Mouse (Mus musculus) ovary, adult 18-20 months (tissue): ENCODE measurements around the gene Pacrg.

Experiments
- DNase-seq: peaks from one replicate; pipeline ENCODE4 v3.0.0; 2022; ENCODE audit warnings: low spot score, mixed read lengths

Pacrg gene

GRCm38 (mm10) chr17:10406311-10406710 lies 433.8 kb downstream of the Pacrg start:
- DNase-seq = no peak

DNA sequence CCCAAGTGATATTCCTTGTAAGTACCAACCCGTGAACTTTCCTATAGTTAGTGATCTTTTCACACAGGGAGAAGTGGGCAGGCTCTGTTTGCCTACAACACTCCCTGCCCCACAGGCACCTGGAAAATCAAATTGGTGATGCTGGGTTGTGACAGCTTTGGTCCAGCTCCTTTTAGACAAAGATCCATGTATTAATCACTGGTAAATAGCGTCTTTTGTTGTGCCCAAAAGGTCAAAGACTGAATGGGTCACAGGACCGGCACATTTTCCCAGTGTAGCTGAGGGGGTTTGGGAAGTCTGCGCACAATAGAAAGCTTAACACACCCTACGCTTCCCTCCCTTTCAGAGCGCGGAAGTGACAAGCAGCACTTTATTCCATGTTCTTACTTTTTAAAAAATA lies 434.2 kb downstream of the Pacrg start:
- no peak for DNase-seq

GRCm38 (mm10) chr17:10403186-10403585 lies 436.9 kb downstream of the Pacrg start:
- DNase-seq = no peak

DNA sequence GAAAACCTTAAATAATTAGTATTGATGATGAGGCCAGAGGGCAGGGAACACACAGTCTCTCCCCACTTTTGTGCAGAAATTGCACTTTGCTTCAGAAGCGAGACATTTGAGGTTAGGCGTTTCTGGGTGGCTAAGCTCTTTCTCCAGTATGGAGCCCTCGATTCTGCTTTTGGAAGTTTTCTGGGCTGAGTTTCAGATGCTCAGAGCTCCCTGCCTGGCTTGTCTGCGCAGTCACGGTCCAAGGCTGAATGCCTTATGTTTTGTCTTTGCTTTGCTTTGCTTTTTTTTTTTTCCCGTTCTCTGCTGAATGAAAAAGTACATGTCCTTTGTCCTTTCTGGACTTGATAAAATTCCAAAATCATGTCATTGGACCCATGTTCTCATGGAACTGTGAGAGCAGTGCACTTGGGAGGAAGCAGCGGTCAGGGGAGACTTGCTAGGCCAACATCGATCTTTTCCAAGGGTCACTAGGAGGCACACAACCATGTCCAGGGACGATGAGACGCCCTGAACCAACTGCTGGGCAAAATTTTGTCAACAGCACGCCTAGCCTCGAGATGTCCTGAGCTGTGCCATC lies 438.0 kb downstream of the Pacrg start:
- no peak for DNase-seq

GRCm38 (mm10) chr17:10401529-10401928 lies 438.6 kb downstream of the Pacrg start:
- no peak for DNase-seq

DNA sequence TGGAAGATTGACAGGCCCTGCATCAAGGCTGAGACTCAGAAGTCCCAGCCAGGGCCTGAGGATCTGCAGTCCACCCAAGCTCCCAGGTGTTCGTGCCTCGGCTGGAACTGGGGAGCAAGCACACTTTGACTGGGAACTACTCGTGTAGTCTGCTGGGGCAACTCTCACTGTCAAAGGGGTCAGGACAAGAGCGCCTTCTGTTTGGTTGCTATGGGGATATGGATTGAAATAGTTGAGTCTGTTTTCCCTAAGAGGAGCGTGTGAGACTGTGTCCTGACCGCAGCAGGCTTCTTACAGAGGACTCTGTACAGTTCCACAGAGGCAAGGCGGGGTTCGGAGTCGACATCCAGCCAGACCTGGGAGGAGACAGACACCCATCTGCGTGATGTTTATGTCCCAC lies 440.4 kb downstream of the Pacrg start:
- DNase-seq = no peak

DNA sequence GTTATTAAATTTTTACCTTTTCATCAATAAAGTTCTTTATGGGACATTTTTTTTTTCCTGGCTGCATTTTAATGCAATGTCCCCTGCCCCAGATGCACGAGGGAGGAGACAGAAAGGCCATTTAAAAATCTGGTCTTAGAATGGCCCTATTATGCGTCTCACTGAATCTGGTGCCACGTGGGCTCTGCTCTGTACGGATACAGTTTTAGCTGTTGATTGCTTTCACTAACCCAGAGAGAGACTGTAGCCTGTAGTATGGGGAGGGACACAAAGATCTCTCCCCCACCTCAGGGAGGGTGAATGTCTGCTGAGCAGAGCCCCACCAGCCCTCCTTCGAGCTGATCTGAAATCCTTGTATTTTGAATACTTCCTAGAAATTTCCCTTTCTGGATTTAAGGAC lies 441.2 kb downstream of the Pacrg start:
- DNase-seq = no peak

DNA sequence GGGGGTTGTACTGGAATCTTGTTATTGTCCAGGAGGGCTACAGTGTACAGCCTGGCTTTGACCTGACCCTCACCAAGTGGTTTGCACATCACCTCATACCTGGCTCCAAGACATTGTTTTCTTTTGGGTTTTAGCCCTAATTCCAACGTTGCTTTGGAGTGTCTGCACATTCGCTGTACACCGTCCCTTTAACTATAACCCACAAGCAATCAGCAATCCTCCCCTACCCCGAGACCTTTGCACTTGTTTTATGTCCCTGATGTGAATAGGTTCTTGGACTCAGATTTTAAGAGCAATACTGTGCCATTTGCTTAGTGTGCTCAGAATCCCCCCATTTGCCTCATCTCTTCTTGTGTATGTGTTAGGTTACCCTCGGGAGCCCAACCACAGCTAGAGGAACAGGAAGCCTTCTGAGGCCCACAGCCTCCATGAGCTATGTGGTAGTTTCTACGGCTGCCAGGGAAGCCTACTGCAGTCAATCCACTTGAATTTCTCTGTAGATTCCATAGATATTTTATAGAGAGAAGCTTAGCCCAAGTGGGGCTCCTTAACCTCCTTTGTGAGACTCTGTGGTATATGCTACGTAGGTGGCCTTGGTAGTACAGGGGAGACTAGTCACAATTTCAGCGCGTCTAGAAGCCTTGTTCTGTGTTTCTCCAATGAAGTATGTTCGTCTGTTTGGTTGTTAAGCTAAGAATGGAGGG lies 442.0 kb downstream of the Pacrg start:
- no peak for DNase-seq

- no peak for DNase-seq
Measured at GRCm38 (mm10) chr17:10397336-10397735, 442.8 kb downstream of the Pacrg start.

- DNase-seq = no peak
Measured at GRCm38 (mm10) chr17:10396863-10397262, 443.2 kb downstream of the Pacrg start.

- DNase-seq = peak; percentile 24
Measured at GRCm38 (mm10) chr17:10394855-10395254, 445.3 kb downstream of the Pacrg start.

DNA sequence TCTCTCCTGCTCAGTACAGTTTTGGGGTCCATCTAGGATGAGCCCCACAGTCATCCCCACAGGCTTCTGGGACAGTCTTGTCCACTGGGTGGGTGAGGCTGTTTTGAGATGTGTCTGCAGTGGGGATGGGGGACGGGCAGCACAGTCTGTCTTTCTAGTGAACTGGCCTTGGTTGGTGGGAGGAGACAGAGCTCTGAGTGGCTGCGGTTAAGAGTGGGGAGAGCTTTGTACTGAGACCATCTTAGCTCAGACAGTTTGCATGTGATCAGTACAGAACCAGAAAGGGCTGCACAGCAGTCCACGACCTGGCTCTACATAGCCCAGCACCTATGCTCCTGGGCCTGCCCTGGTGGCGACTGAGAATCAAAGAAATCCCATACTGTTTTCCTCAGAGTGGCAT lies 446.3 kb downstream of the Pacrg start:
- DNase-seq = no peak

DNA sequence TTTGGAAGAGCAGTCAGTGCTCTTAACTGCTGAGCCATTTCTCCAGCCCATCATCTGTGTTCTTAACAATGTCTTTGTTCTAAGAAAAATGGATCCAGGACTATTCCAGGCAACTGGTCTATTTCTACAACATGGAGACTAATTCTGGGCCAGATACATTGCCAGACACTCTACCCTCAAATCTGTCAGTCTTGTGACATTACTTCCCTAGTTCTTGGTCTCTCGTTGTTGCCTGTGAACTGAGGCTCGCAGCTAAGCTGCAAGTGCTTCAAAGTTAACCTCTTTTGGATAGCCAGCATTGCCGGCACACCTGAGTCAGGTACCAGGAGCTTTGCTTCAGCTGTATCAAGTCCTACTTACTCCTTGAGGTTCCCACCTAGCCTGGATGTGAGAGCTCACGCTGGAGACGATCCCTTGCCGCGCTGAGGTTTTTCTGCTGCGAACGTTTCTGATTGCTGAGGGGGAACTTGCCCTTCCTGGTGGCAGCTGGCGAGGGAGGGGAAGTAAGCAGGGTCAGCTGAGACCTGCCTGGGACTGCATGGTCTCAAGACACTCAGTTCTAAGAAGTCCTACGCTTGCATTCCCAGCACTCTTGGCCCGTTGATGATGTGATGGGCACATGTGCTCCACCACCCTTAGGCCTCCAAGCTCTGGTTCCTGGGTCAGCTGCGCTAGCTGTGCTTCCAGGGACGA lies 447.6 kb downstream of the Pacrg start:
- no peak for DNase-seq

DNA sequence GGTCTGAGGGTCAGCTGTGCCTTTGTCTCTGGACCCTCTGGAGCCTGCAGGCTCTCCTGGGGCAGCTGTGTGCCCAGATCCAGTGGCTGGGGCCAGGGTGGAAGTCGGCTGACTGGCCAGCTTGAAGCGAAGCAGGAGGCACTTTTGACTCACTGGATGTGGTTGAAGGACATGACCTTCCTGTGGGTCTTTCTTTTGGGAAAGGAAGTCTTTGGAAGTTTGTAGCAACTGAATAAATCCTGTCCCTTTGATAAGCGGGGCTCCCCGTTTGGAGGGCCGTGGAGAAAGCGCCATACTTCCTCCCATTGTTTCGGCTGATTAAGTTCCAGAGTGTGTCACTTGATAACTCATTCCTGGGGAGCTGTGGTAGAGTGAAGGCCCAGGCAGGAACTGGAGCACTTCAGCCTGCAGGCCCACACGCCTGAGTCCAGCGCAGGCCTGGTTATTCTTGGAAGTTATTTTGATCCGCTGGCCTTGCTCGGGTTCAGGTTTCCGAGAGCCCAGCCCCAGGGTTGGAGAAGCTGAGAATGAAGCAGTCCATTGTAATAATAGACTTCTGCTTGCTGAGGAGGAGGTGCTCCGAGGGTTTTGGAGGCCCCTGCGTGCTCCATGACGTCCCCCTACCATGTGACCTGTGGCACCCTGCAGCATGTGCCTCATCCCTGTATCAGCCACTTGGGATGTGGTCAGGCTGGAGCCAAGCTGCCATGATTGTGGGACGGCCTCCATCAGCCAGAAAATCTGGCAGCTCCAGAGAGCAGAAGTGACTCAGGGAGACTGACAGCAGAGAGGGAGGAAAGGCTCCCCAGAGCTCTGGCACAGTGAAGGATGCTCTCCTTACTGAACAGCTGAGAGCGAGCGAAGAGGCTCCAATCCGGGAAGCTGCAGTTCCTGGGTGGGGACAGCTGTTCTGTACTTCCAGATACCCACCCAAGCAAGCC lies 449.6 kb downstream of the Pacrg start:
- no peak for DNase-seq

DNA sequence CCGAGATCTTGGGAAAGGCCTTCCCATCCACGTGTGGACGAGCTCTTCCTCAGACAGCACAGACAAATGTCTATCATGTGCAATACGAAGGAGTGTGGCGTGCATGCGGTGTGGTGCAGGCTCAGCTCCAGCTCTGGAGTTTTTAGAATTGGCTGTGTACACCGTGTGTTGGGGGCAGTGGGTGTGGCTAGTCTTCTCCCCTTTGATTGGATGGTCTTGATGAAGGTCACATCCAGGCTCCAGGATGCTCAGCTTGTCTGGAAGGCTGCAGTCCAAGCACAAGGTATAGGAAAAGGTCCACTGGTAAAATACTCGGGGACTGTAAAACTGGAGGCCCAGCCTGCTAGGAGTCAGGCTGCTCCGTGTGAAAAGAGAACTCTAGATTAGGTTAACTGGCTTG lies 450.4 kb downstream of the Pacrg start:
- DNase-seq = no peak

- no peak for DNase-seq
Measured at GRCm38 (mm10) chr17:10386548-10386947, 453.6 kb downstream of the Pacrg start.

DNA sequence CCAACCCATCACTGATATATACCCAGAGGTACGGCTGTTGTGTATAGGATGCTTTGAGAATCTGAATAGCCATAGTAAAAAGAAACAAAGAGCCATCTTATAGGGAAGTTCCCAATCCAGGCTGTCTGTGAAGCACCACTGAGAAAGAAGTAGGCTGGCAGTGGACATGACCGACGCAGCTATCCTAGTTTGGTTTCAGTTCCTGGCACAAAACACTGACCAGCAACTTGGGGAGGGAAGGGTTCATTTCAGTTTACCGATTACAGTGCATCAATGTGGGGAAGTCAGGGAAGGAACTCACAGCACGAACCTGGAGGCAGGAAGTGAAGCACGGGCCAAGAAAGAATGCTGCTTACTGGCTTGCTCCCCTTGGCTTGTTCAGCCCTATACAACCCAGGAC lies 456.7 kb downstream of the Pacrg start:
- no peak for DNase-seq

- no peak for DNase-seq
Measured at GRCm38 (mm10) chr17:10378467-10379175, 461.5 kb downstream of the Pacrg start.

DNA sequence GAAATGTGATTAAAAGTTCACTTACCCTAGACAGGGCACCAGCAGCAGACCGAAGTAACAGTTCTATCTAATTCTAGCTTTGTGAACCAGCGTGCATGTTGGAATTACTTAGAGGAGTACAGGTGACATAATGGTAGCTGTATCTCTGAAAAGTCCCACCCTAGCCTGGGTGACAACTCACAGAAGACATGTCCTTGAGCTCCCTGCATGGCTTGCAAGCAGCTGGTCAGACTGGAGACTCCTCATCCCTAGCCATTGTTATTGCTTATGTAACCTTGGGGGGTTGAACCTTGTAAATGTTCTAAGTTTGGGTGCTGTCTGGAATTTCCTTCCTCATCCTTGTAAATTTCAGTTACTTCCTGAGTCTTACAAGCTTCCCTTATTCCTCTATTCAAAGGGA lies 462.5 kb downstream of the Pacrg start:
- no peak for DNase-seq

DNA sequence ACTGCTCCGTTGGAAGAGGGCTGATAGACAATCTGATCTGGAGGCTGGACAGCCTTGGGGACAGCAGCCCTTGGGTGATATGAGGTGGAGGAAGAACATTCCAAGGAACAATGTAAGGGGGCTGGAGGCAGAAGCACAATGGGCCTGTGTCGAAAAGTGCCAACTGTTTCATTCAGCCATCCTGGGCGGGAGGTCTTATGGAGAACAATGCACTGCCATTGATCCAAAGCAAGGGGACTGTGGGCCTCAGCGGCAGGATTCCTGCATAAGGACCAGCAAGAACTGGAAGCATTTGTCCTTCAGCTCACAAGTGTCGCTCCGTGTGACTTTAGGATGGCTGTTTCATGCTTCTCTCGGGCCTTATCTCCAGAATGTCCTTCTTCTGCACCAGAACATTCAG lies 465.8 kb downstream of the Pacrg start:
- DNase-seq = no peak

- DNase-seq = no peak
Measured at GRCm38 (mm10) chr17:10373727-10374126, 466.4 kb downstream of the Pacrg start.
